Mouse (Mus musculus) layer of hippocampus, adult 6 months (tissue): ENCODE results near the gene Pbx4. TPM values are rescaled to one million over a fixed set of nuclear protein-coding genes. Genes with fewer than 3 reads are reported as not detected.

Source experiments
- long read RNA-seq, 2 experiments: library from polyadenylated mRNA; unstranded; transcript quantifications; one replicate each; pipeline ENCODE4 v2.0.0; 2019 to 2020
- polyA plus RNA-seq: library from polyadenylated mRNA; unstranded; fragments of <200 nt; fragmentation: Nextera tagmentation; gene quantifications from 2 replicates; pipeline ENCODE4 v1.2.3, GENCODE M21; 2021

Pbx4 gene
- polyA plus RNA-seq: 61.0 and 76.0 TPM in 2 replicates
- long read RNA-seq, experiment 1, transcript Pbx4-204 (5 exons, 823 nt): minor isoform, 7 of 43 reads
- long read RNA-seq, experiment 1, transcript Pbx4-205 (6 exons, 931 nt): major isoform, 11 of 43 reads
- long read RNA-seq, experiment 1, partial matches to known transcripts: 0 of 43 reads
- long read RNA-seq, experiment 1, other reads (novel, unspliced or antisense): 24 of 43 reads
- long read RNA-seq, experiment 2, partial matches to known transcripts: 1 of 10 reads
- long read RNA-seq, experiment 2, other reads (novel, unspliced or antisense): 4 of 10 reads

DNA sequence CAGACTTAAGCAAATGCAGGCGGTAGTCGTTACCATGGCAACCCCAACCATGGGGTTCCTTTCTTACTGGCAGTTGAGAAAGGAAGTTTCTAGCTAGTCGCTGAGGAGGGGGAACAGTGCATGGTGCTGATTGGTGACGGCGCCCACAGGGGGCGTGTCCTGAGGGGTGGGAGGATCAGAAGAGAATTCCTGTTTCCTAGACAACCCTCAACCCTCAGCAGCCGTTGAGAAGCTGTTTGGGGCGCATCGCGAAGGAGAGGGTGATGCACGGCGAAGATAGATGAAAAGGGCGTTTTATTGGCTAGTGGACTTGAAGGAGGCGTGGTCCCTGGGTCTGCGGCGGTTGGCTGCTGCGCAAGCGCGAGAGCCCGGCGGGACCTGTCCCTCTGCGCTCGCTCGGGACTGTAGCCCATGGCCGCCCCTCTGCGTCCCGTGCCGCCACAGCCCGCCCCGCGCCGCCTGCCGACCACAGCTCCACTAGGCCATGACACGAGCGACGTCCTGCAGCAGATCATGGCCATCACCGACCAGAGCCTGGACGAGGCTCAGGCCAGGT lies at the start of gene Pbx4:
Gene Pbx4, plus strand, starts transcription at position 194 of the 556 bp plus-strand sequence.

DNA sequence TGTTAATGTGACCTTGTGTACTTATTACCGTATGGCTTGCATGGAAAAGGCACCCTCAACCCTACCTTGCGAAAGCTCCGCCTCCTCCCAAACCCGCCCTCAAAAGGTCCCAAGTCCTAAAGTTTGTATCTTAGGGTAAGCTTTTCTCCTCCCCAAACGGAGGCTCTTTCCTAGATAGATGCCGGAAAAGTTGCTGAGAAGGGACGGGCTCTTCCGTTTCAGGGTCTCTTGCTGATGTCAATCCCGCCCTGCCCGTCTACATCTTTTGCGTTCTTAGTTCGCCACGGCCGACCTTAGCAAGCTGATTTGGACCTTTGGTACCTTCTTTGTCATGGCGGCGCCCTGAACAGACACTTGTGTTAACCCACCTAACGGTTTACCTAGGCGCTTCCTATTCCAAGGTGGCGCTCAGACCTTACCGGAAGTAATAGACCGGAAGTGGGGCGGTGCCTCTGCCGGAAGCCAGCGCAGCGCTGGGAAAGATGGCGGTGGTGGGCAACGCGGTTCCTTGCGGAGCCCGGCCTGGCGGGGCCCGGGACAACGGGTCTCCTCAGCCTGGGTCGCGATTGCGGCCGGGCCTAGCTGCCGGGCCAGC lies 41.4 kb upstream of the Pbx4 start, which contains the start of the genes Atp13a1 and Zfp866:
Gene Atp13a1, plus strand, starts transcription at position 391 of the 595 bp plus-strand sequence.
Gene Zfp866, minus strand, starts transcription at position 406 of the 595 bp plus-strand sequence.

DNA sequence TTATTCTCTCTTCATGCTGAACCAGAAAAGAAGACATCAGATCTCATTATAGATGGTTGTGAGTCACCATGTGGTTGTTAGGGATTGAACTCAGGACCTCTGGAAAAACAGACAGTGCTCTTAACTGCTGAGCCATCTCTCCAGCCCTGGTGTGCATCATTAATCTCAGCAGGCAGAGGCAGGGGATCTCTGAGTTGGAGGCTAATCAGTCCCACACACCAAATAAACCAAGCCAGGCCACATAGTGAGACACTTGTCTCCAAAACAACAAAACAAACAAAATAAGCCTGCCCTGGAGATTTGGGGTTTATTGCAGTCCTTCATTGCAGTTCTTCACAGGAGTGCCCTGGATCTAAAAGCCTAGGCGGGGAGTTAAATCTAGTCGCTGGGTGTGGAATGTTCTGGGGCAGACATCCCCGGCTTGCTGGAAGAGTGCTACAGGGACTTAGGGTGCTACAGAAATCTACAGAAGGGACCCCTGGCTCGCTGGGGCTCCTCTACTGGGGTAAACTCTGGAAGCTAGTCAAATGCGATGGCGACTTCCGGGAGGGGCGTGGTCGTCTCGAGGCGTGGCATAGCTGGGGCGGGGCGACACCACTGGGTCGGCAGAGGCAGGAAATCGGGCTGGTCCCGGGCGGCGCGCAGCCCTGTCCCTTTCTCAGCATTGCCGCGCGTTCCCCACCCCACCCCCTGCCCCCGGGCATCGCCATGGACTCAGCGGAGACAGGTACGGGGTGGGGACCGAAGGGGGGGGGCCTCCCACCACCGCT lies 24.0 kb upstream of the Pbx4 start, which contains the start of gene Gmip:
Gene Gmip, plus strand, starts transcription at position 586 of the 770 bp plus-strand sequence.

DNA sequence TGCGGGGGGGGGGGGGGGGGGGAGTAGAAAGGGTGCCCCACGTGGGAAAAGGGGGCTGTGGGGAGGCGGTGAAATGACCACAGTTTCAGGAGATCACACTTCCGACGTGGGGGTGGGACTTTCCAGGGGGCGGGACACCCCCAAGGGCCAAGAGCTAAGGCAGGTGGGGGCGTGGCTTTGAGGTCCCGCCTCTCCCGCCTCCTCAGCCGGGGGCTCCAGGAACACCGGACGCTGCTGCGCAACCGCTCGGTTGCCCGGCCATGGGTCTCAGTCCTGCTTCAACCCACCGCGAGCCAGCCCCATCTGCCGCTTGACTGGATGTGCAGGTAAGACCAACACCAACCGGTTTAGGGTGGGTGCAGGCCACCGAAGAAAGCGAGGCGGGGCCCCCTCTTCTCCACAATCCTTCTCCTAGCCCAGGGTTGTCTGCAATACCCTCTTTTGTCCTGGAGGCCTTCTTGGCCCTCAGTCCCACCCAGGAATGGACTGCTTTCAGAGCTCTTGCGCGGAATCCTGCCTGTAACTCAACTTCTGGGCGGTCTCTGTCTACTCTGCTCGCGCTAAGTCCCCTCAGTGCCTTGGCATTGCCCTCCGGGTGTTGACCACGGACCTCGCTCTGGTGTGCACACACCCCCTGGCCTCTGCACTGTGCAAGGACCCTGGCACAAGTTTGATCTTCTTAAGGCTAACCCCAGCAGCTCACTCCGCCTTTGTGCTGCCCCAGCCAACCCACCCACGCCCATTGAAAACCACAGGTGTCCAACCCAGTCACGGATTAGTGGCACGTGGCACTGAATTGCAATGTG lies 9.7 kb upstream of the Pbx4 start, which contains the start of gene Lpar2:
Gene Lpar2, plus strand, starts transcription at position 44 of the 806 bp plus-strand sequence.

DNA sequence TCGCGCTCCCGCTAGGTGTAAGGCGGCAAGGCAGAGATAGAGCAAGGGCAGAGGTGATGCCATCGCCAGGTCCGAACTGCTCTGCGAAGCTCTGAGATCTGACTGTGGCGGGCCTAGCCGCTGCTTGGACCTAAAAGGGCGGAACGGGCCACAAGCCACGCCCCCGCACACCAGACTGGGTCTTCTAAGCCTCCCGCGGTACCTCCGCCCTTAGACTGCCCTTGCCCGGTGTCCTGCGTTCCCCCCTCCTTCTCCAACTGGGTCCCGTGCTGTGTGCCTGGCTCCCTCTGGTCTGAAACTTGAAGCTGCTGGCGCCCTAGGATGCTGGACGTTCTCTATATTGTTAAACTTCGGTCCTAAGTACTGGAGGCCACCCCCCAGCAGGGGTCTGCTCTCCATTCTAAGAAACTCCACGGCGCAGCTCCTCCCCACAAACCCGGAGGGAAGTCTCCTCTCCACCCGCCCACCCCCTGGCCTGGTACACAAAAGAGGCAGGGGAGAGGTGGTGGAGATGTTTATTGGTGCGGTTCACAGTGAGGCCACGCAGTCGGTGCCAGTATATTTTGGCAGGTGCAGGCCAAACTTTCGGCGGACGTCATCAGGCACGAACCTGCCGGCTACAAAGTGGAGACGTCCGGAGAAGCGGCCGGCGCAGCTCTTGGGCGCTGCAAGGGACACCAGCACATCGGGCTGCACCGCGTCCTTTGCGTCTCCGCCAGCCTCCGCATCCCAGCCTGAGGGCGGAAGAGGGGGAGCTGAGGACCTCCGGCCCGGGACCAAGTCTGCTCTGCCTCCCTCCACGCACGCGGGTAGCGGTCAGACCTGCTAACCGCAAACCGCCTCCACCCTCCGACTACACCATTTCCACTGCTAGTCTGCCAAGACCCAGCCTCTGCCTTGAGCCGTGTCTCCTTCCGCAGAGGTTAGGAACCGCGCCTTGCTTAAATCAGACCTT lies 55.3 kb downstream of the Pbx4 start, which contains the start of gene Cilp2:
Gene Cilp2, minus strand, starts transcription at position 399 of the 955 bp plus-strand sequence.

DNA sequence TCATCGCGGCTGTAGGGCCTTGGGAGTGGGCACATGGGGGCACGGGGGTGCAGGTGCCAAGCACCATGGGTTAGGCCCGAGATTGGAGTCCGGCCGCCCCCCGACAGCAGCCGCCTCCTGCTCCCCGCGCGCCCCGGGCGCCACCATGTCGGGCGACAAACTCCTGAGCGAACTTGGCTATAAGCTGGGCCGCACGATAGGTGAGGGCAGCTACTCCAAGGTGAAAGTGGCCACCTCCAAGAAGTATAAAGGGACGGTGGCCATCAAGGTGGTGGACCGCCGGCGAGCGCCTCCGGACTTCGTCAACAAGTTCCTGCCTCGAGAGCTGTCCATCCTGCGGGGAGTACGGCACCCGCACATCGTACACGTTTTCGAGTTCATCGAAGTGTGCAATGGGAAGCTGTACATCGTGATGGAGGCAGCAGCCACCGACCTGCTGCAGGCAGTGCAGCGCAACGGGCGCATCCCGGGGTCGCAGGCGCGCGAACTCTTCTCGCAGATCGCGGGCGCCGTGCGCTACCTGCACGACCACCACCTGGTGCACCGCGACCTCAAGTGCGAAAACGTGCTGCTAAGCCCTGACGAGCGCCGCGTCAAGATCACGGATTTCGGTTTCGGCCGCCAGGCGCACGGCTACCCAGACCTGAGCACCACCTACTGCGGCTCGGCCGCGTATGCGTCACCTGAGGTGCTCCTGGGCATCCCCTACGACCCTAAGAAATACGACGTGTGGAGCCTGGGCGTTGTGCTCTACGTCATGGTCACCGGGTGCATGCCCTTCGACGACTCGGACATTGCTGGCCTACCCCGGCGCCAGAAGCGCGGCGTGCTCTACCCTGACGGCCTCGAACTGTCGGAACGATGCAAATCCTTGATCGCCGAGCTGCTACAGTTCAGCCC lies 70.1 kb downstream of the Pbx4 start, which contains the start of the genes Tssk6, Ndufa13 and Yjefn3:
Gene Tssk6, plus strand, starts transcription at position 22 of the 900 bp plus-strand sequence.
Gene Ndufa13, minus strand, starts transcription at position 396 of the 900 bp plus-strand sequence.
Gene Yjefn3, minus strand, starts transcription at position 550 of the 900 bp plus-strand sequence.

Other genes with a start within 250 kb of the Pbx4 start
- gene Zfp868, start 206.9 kb upstream of the Pbx4 start, polyA plus RNA-seq: 12.9 and 14.6 TPM in 2 replicates
- gene Zfp964, start 178.0 kb upstream of the Pbx4 start, polyA plus RNA-seq: 1.5 and 1.6 TPM in 2 replicates
- gene Zfp869, start 121.8 kb upstream of the Pbx4 start, polyA plus RNA-seq: 12.4 and 14.6 TPM in 2 replicates
- gene Zfp963, start 82.5 kb upstream of the Pbx4 start, polyA plus RNA-seq: 4.1 TPM in 2 replicates
- gene Gm20422, start 57.6 kb upstream of the Pbx4 start, polyA plus RNA-seq: 0.82 TPM in 1 of 2 replicates, not detected in the other
- gene Atp13a1, start 41.3 kb upstream of the Pbx4 start, polyA plus RNA-seq: 16.9 and 19.4 TPM in 2 replicates
- 3.4 TPM in 2 replicates for gene Zfp866, start 41.3 kb upstream of the Pbx4 start, polyA plus RNA-seq
- 1.8 TPM in 2 replicates for gene Gmip, start 23.8 kb upstream of the Pbx4 start, polyA plus RNA-seq
- gene Lpar2, start 10.1 kb upstream of the Pbx4 start, polyA plus RNA-seq: 0.13 TPM in 2 replicates
- 0.59 and 0.89 TPM in 2 replicates for gene Cilp2, start 55.2 kb downstream of the Pbx4 start, polyA plus RNA-seq
- 1.1 TPM in 2 replicates for gene Tssk6, start 69.7 kb downstream of the Pbx4 start, polyA plus RNA-seq
- 798 and 871 TPM in 2 replicates for gene Ndufa13, start 70.1 kb downstream of the Pbx4 start, polyA plus RNA-seq
- 68.6 and 74.2 TPM in 2 replicates for gene Yjefn3, start 70.2 kb downstream of the Pbx4 start, polyA plus RNA-seq
- gene Gatad2a, start 163.9 kb downstream of the Pbx4 start, polyA plus RNA-seq: 7.5 and 9.1 TPM in 2 replicates
- gene Mau2, start 210.2 kb downstream of the Pbx4 start, polyA plus RNA-seq: 24.0 and 25.3 TPM in 2 replicates
- 30.2 and 31.7 TPM in 2 replicates for gene Sugp1, start 210.3 kb downstream of the Pbx4 start, polyA plus RNA-seq
- gene Tm6sf2, start 240.4 kb downstream of the Pbx4 start, polyA plus RNA-seq: 0.40 and 0.64 TPM in 2 replicates